Mouse (Mus musculus): ENCODE measurements around the gene Tec.

DNA sequence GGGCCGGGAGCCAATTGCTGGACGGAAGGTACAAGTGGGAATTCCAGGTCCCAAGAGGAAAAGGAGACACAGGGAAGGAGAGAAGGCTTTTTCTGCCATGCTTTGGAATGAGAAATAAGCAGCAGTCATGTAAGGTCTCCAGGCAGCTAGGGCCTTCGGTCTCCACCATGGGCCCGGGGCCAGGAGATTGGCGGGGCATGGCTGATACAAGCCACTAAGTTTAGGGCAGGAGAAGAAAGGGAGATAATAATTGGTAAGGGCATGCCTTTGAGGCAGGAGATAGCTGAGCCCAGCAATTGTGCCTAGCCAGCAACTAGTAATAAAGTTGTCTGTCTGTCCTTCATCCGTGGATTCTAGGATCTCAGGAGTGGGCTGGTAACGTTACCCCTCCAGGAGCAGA lies 85.2 kb downstream of the Tec start:
- no peak for TF ChIP-seq GATA1 (IDR thresholded peaks at IDR 0.05; ENCODE audit: low read length)
- TF ChIP-seq TAL1 (IDR thresholded peaks at IDR 0.05; ENCODE audit: low read length) = no peak

Measured in erythroblast, embryonic 14.5 days (primary cell).